Mouse (Mus musculus): ENCODE data around the gene Nbr1. TPM values are rescaled to one million over a fixed set of nuclear protein-coding genes. Genes with fewer than 3 reads are reported as not detected.

Nbr1 gene
- polyA plus RNA-seq, 1 experiment from 2014 or later = 63.6 TPM

DNA sequence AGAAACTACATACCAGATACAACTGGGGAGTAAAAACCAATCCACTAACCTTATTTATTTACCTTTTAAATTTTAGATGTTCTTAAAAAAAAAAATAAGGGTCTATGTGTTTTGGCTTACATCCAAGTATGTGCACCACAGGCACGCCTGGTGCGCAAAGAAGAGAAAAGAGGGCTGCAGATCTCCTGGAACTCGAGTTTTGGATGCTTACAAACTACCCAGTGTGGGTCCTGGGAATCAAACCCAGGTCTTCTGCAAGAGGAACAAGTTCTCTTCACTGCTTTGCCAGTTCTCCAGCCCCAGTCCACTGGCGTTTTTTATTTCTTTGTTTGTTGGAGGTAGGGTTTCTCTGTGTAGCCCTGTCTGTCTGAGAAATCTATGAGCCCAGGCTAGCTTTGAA is 25.3 kb upstream of the Nbr1 start:
- no peak overlapping the region for H3K27ac ChIP-seq (replicated peaks; ENCODE audit: low read depth, low read length)
- peaks cover 71% of the 10 kb centered on the region for H3K36me3 ChIP-seq (ENCODE audit: control insufficient read depth, insufficient read depth, low read length)
- no peaks in the 10 kb centered on the region for H3K9me3 ChIP-seq (ENCODE audit: control insufficient read depth, low read length)
- no peaks in the 10 kb centered on the region for H3K4me1 ChIP-seq (ENCODE audit: control insufficient read depth, insufficient read depth, low read length)
- 83% methylated on average over 4 of the region's 4 CpGs for WGBS
- no peak overlapping the region for H3K4me2 ChIP-seq (ENCODE audit: low read depth, low read length)
- H3K9ac ChIP-seq (ENCODE audit: low read depth, low read length) = no peak overlapping the region
- no peak for ATAC-seq (ENCODE audit: low read depth)
- no peaks in the 10 kb centered on the region for H3K27me3 ChIP-seq (replicated peaks; ENCODE audit: control insufficient read depth, insufficient read depth, low read length)
- no peak for DNase-seq (ENCODE audit: low spot score)
- H3K4me3 ChIP-seq (ENCODE audit: low read depth, low read length) = no peak overlapping the region

DNA sequence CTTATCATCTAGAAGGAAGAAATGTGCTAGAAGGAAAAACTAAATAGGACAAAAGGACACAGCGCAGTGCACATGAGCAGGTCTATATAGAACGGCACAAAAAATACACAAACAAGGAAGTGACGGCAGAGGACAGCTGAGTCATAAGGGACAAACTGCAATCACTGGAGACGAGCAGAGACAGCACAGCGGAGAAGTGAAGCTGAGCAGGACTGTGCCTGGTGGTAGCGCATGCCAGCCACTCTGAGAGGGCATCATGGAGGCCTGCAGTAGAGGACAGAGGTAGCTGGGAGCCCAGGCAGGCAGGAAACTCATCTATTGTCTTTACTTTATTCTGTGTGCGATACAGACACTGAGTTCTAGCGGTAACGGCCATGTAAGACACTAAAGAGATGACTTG is 8.4 kb upstream of the Nbr1 start:
- Histone ChIP-seq H3K4me1 (ENCODE audit: control insufficient read depth, insufficient read depth, low read length) (no peaks in the 10 kb centered on the region), H3K4me3 (ENCODE audit: low read depth, low read length) (no peak overlapping the region), H3K27ac (replicated peaks; ENCODE audit: low read depth, low read length) (no peak overlapping the region), H3K27me3 (replicated peaks; ENCODE audit: control insufficient read depth, insufficient read depth, low read length) (no peaks in the 10 kb centered on the region), H3K9ac (ENCODE audit: low read depth, low read length) (no peak overlapping the region), H3K36me3 (ENCODE audit: control insufficient read depth, insufficient read depth, low read length) (0 out of 2 replicates have a peak, but pooled peaks cover 12% of the 10 kb centered on the region), H3K9me3 (ENCODE audit: control insufficient read depth, low read length) (no peaks in the 10 kb centered on the region), H3K4me2 (ENCODE audit: low read depth, low read length) (no peak overlapping the region)
- ATAC-seq (ENCODE audit: low read depth) (no peak), DNase-seq (ENCODE audit: low spot score) (no peak)
- WGBS = 88% methylated on average over 9 of the region's 9 CpGs

DNA sequence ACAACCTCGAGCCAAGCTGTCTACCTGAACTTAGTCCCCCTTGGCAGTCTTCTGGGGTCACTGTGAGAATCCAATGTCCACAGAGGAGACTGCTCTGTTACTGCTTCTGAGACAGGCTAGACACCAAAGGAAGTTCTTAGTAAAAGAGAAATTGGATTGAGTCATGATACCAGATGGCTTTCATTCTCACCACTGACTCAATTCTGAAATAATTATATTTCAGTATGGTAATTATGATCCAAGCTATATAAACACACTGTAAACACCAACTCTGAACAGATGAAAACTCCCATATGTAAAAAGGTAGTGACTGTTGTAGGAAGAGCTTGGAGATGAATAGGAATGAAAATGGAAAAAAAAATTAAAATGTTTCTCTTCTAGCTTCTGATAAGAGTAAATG is 7.8 kb upstream of the Nbr1 start:
- Histone ChIP-seq H3K27ac (replicated peaks; ENCODE audit: low read depth, low read length) (no peak overlapping the region), H3K9ac (ENCODE audit: low read depth, low read length) (no peak overlapping the region), H3K36me3 (ENCODE audit: control insufficient read depth, insufficient read depth, low read length) (0 out of 2 replicates have a peak, but pooled peaks cover 12% of the 10 kb centered on the region), H3K9me3 (ENCODE audit: control insufficient read depth, low read length) (no peaks in the 10 kb centered on the region), H3K27me3 (replicated peaks; ENCODE audit: control insufficient read depth, insufficient read depth, low read length) (no peaks in the 10 kb centered on the region), H3K4me3 (ENCODE audit: low read depth, low read length) (no peak overlapping the region), H3K4me1 (ENCODE audit: control insufficient read depth, insufficient read depth, low read length) (no peaks in the 10 kb centered on the region), H3K4me2 (ENCODE audit: low read depth, low read length) (no peak overlapping the region)
- ATAC-seq (ENCODE audit: low read depth) (no peak), DNase-seq (ENCODE audit: low spot score) (no peak)
- WGBS = 65% methylated on average over 1 of the region's 1 CpGs

DNA sequence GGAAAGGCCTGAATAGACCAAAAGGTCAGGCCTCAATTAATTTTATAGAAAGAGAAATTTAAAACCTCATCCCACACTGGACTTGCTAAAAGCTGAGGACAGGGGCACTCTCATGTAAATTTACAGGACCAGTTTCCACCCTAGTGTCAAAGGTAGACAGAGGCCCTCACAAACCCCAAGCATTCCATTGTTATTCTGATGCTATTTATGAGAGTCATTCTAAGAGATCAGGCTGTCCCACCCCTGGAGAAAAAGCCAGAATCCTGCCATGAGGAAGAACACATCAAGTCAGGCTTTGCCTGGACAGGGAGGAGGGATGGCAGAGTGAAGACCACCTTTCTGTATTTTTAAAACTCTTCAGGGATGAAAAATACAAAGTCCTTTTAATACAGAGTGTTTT is 3.4 kb upstream of the Nbr1 start:
- no peak overlapping the region for H3K9ac ChIP-seq (ENCODE audit: low read depth, low read length)
- no peak for DNase-seq (ENCODE audit: low spot score)
- no peak overlapping the region for H3K4me2 ChIP-seq (ENCODE audit: low read depth, low read length)
- ATAC-seq (ENCODE audit: low read depth) = no peak
- no peaks in the 10 kb centered on the region for H3K27me3 ChIP-seq (replicated peaks; ENCODE audit: control insufficient read depth, insufficient read depth, low read length)
- H3K36me3 ChIP-seq (ENCODE audit: control insufficient read depth, insufficient read depth, low read length) = 0 out of 2 replicates have a peak, but pooled peaks cover 5% of the 10 kb centered on the region
- H3K27ac ChIP-seq (replicated peaks; ENCODE audit: low read depth, low read length) = no peak overlapping the region
- H3K4me3 ChIP-seq (ENCODE audit: low read depth, low read length) = no peak overlapping the region
- no peaks in the 10 kb centered on the region for H3K4me1 ChIP-seq (ENCODE audit: control insufficient read depth, insufficient read depth, low read length)
- H3K9me3 ChIP-seq (ENCODE audit: control insufficient read depth, low read length) = no peaks in the 10 kb centered on the region

DNA sequence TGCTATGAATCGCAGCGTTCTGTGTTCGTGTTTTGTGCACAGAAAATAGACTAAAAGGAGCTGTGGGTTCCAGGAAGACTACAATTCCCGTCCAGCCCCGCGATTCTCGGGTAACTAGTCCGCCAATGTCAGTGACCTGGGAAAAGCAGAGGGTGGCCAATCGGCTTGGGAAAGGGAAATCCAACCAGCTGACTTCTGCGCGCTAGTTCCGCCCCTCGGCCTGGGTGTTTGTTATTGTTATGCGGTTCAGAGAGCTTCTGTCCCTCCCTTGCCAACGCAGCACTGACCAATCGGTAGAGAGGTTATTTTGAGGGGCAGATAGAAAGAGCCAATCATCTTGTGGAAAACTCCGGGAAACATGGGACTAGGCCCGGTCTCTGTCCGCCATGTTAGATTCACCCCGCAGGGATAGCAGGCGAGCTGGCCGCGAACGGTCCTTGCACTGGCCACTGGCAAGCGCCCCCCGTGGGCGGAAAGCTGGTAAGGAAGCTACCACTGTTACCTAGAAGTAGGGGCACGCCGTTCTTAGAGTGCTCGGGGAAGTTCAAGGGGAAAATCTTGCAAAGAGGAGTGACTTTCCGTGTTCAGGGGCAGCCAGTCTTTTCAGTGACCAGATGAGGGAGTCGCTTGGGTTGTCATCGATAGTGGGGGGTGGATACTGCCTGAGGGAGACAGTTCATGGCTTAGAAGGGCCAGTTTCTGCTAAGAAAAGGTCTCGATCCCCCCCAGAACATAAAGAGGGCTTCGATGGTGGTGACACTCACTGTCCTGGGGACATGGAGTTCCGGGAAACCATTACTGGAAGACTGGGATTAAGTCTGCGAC is 739 bp downstream of the Nbr1 start:
- no peaks in the 10 kb centered on the region for H3K27me3 ChIP-seq (replicated peaks; ENCODE audit: control insufficient read depth, insufficient read depth, low read length)
- H3K27ac ChIP-seq (replicated peaks; ENCODE audit: low read depth, low read length) = peak overlapping the region; percentile 88
- peak overlapping the region; percentile 87 for H3K9ac ChIP-seq (ENCODE audit: low read depth, low read length)
- peaks cover 29% of the 10 kb centered on the region; the same call in 1 of the 2 replicates for H3K36me3 ChIP-seq (ENCODE audit: control insufficient read depth, insufficient read depth, low read length)
- H3K4me3 ChIP-seq (ENCODE audit: low read depth, low read length) = peak overlapping the region; percentile 78
- peak; percentile 98 for ATAC-seq (ENCODE audit: low read depth)
- peak overlapping the region; percentile 74 for H3K4me2 ChIP-seq (ENCODE audit: low read depth, low read length)
- under 1% methylated on average over 37 of the region's 37 CpGs for WGBS
- no peaks in the 10 kb centered on the region for H3K9me3 ChIP-seq (ENCODE audit: control insufficient read depth, low read length)
- peaks cover 9% of the 10 kb centered on the region; the same call in 1 of the 2 replicates for H3K4me1 ChIP-seq (ENCODE audit: control insufficient read depth, insufficient read depth, low read length)
- DNase-seq (ENCODE audit: low spot score) = peak; percentile 100

DNA sequence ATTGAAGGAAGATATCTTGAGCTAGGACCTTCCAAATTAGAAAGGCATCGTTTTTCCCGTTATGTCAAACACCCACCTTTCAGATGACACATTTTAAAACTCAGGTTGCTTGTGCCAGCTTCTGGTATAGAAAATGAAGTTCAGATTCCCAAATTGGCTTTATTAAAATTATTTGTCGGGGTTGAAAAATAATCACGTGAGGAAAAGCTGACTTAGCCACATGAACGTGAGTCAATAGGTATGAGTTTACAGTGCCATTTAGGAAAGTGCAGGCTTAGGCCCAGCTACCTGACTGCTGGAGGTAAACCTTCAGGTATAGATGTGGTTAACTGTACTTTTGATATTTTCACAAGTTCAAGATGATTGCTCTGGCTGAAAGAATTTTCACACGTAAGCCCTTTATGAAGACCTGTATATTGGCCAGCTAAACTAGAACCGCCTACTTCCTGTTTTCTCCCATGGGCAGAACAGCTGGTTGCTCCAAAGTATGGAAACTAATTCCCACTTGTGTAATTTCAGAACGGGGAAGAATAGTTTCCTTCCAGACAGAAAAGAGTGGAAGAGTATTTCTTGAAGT is 1.5 kb downstream of the Nbr1 start:
- 14% methylated on average over 8 of the region's 8 CpGs for WGBS
- H3K27ac ChIP-seq (replicated peaks; ENCODE audit: low read depth, low read length) = peak overlapping the region; percentile 88
- no peak for ATAC-seq (ENCODE audit: low read depth)
- peak overlapping the region; percentile 78 for H3K4me3 ChIP-seq (ENCODE audit: low read depth, low read length)
- no peaks in the 10 kb centered on the region for H3K9me3 ChIP-seq (ENCODE audit: control insufficient read depth, low read length)
- peaks cover 9% of the 10 kb centered on the region; the same call in 1 of the 2 replicates for H3K4me1 ChIP-seq (ENCODE audit: control insufficient read depth, insufficient read depth, low read length)
- DNase-seq (ENCODE audit: low spot score) = peak; percentile 43
- H3K27me3 ChIP-seq (replicated peaks; ENCODE audit: control insufficient read depth, insufficient read depth, low read length) = no peaks in the 10 kb centered on the region
- peak overlapping the region; percentile 87 for H3K9ac ChIP-seq (ENCODE audit: low read depth, low read length)
- H3K4me2 ChIP-seq (ENCODE audit: low read depth, low read length) = peak overlapping the region; percentile 74
- H3K36me3 ChIP-seq (ENCODE audit: control insufficient read depth, insufficient read depth, low read length) = peaks cover 32% of the 10 kb centered on the region; the same call in 1 of the 2 replicates

DNA sequence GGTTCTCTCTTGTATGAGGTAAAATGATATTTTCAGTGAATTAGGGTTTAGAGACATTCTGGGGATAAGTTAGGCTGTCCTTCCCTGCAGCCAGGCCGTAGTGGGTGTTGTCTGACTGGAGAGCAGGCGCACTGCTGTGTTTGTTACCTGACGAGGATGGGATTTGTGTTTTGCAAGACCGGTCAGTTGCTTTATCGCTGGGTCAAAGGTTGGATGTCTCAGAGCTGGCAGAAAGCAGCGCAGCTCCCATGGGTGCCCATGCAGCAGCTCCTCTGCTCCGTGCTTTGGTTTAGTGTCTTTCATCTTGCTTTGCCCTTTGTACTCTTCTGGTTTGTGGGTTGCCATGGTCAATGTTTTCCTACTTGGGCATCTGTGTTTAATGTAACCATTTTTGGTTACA is 4.6 kb downstream of the Nbr1 start:
- Histone ChIP-seq H3K4me3 (ENCODE audit: low read depth, low read length) (no peak overlapping the region), H3K27ac (replicated peaks; ENCODE audit: low read depth, low read length) (no peak overlapping the region), H3K4me1 (ENCODE audit: control insufficient read depth, insufficient read depth, low read length) (peaks cover 9% of the 10 kb centered on the region; the same call in 1 of the 2 replicates), H3K4me2 (ENCODE audit: low read depth, low read length) (no peak overlapping the region), H3K36me3 (ENCODE audit: control insufficient read depth, insufficient read depth, low read length) (peaks cover 63% of the 10 kb centered on the region), H3K9me3 (ENCODE audit: control insufficient read depth, low read length) (no peaks in the 10 kb centered on the region), H3K27me3 (replicated peaks; ENCODE audit: control insufficient read depth, insufficient read depth, low read length) (no peaks in the 10 kb centered on the region), H3K9ac (ENCODE audit: low read depth, low read length) (no peak overlapping the region)
- no peak for DNase-seq (ENCODE audit: low spot score)
- no peak for ATAC-seq (ENCODE audit: low read depth)
- WGBS = 92% methylated on average over 7 of the region's 7 CpGs

DNA sequence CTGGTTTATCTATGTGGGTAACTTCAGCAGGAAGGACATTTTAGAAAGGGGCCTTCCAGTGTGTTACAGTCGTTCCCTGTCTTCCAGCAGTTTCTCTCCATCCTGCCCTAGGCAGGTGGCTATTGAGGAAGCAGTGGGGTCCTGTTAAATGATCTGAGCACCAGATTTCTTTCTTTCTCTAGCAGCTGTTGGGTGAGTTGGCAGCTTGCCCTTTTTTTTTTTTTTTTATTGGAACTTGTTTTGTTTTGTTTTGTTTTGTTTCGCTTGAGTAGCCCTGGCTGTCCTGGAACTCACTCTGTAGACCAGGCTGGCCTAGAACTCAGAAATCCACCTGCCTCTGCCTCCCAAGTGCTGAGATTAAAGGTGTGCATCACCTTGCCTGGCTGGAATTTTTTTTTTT is 5.0 kb downstream of the Nbr1 start:
- Histone ChIP-seq H3K9ac (ENCODE audit: low read depth, low read length) (no peak overlapping the region), H3K36me3 (ENCODE audit: control insufficient read depth, insufficient read depth, low read length) (peaks cover 65% of the 10 kb centered on the region), H3K4me2 (ENCODE audit: low read depth, low read length) (no peak overlapping the region), H3K27ac (replicated peaks; ENCODE audit: low read depth, low read length) (no peak overlapping the region), H3K9me3 (ENCODE audit: control insufficient read depth, low read length) (no peaks in the 10 kb centered on the region), H3K27me3 (replicated peaks; ENCODE audit: control insufficient read depth, insufficient read depth, low read length) (no peaks in the 10 kb centered on the region), H3K4me1 (ENCODE audit: control insufficient read depth, insufficient read depth, low read length) (peaks cover 9% of the 10 kb centered on the region; the same call in 1 of the 2 replicates), H3K4me3 (ENCODE audit: low read depth, low read length) (no peak overlapping the region)
- DNase-seq (ENCODE audit: low spot score) (peak; percentile 5), ATAC-seq (ENCODE audit: low read depth) (no peak)
- WGBS = 78% methylated on average over 2 of the region's 2 CpGs

All from embryonic facial prominence, embryonic 14.5 days (tissue).